Mouse (Mus musculus): ENCODE measurements around the gene Fam189a1. TPM values are rescaled to one million over a fixed set of nuclear protein-coding genes. Genes with fewer than 3 reads are reported as not detected.
A peak's percentile ranks its signal among the peaks of the same experiment; 100 is the strongest.

Gene Fam189a1
- total RNA-seq, 2 experiments from 2014 or later, result 0.50 to 0.80 TPM

DNA sequence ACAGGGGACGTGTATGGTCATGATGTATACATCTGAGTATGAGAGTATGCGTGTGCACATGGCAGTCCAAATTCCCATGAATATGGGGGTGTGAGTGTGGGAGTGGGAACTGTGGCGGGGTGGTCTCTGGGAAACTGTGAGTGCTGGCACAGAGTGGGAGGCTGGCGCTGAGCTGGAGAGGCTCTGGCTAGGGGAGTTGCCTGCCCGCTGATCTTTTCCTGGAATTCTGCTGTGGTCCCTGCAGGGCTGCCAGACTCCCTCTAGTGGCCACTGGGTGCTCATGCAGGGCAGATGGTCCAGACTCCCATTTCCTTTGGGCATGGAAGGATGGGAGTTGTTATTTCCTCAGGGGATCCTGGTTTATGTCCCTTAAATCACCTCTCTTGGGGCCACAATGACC is 404.9 kb downstream of the Fam189a1 start:
- peak; percentile 42 to 48 for DNase-seq (ENCODE audit: low spot score in 2 of 2)

DNA sequence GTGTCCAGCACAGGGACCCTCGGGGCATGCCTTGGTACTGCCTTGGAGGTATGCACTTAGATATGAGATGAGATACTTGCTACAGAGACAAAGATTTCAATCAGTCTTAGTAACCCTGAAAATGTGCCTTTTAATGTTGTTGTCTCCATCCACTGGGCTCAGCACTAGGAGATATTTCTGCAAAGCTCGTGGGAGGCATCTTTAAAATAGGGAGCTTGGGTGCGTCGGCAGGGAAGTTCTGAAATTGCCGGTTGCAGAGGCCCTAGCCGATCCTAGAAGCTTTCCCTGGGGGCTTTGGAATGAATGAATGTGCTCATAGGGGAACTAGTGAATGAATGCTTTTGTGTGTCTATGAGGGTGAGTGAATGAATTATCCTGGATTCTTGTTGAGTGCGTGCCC is 412.8 kb downstream of the Fam189a1 start:
- DNase-seq (ENCODE audit: low spot score in 2 of 2), result no peak

DNA sequence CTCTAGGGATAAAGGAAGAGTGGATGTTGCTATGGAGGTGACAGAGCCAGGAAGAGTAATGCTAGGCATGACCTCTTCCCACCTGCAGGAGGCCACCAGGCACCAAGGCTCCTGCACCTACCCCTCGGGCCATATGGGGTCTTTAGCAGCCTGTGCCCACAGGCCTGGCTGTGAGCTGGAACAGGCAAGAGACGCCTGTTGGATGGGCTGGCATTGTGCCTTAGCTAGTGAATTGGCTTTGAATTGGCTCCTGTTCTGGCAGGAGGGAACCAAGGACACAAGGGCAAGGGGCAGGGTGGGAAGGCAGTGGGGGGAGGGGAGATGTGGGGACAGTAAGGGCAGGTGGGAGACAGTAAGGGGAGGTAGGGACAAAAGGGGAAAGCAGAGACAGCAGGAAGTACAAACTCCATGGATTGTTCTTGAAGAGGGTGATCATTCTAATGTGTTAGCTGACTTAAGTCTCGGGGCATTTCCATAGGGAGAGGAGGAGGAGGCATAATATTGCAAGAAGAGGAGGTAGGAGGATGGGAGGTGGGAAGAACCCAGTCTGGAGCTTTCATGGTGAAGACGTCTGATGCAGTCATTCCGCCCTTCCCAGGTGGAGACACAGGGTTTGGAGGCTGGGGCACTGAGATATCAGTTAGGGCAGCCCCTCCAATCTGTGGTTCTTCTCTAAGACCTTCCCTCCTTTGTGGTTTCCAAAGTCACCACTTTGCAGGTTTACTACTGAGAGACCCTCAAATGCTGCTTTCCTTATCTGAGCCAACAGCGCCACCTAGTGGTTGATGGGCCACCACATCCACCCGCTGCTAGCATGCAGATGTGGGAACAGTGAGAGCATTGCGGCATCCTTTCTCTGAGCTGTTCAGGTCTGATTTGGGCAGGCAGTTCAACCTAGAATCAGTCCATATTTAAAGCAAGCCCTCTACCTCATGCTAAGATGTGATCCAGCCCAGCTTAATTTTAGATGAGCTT is 414.8 kb downstream of the Fam189a1 start:
- peak; percentile 66 to 69 for DNase-seq (ENCODE audit: low spot score in 2 of 2)

DNA sequence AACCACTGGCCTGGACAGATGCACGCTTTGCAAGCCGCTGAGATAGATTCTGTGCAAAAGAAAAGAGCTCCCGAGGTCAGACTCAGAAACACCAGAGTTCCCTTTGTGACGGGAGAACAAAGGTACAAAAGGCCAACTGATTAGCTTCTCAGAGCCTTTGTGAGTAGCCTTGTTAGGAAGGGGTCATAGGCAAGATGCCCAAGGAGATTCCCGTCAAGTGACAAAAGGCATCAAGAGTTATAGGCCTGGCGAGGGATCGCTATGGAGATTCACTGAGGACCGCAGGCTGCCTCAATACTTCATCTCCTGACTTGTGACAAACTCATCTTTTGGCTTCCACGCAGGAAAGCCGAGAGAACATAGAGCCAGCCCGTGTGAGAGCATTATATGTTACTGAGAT is 417.2 kb downstream of the Fam189a1 start:
- no peak for DNase-seq (ENCODE audit: low spot score in 2 of 2)

DNA sequence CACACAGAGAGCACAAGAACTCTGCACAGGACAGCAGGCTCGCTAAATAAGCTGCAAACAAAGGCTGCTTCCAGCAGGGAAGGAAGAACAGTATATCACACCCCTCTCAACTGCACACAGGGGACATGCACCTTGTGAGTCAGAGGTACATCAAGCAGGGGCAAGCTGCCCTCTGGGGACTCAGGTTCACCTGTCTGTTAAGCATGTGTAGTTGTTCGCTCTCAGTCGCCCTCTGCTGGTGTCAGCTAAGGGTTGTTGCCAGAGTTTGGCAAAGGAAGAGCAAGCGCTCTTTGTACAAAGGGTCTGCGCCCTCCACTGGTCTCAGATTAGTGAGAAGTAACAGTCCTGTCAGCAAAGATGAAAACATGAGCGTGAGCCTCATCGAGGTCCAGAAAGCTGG is 426.6 kb downstream of the Fam189a1 start:
- no peak for DNase-seq (ENCODE audit: low spot score in 2 of 2)

GRCm38 (mm10) chr7:64728816-64729215 is 427.6 kb downstream of the Fam189a1 start:
- DNase-seq (ENCODE audit: low spot score in 2 of 2), result no peak

GRCm38 (mm10) chr7:64728181-64728591 is 428.2 kb downstream of the Fam189a1 start:
- no peak for DNase-seq (ENCODE audit: low spot score in 2 of 2)

GRCm38 (mm10) chr7:64725967-64726695 is 430.2 kb downstream of the Fam189a1 start:
- DNase-seq (ENCODE audit: low spot score in 2 of 2), result no peak

GRCm38 (mm10) chr7:64724409-64724808 is 432.0 kb downstream of the Fam189a1 start:
- DNase-seq (ENCODE audit: low spot score in 2 of 2), result no peak

DNA sequence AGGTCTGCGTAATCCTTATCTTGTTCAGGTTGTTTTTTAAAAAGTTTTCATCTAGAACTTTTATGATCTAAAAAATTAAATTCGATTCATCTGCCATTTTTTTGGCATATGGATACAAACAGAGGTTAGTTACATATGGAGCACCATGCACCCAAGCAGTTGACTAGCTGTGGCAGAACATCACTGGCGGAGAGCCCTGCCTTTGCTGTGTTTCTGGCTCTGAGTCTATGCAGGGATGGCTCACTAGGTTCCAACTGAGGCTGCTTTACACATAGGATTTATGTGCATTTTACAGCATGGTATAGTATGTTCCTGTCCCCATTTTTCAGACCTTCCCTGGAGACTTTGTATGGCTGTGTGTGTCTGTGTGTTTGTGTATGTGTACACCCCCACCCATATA is 433.1 kb downstream of the Fam189a1 start:
- no peak for DNase-seq (ENCODE audit: low spot score in 2 of 2)

DNA sequence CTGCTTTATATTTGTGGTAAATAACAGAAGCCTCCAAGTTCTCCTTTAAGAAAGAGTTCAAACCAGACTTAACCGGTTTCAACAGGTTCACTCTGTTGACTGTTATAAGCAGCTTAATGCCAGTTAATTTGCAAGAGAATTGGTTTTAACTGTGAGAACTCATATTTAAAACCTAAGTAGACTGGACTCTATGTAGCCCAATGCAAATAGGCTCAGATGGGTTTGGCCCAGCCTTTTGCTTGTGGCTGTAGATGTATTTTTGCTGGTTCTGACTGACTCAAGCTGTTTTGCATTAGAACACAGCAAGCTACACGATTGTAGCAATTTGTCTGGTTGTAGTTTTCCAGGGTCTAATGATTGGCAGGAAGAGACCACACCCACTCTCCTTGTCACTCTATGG is 440.1 kb downstream of the Fam189a1 start:
- DNase-seq (ENCODE audit: low spot score in 2 of 2), result no peak

GRCm38 (mm10) chr7:64709520-64710262 is 446.7 kb downstream of the Fam189a1 start:
- DNase-seq (ENCODE audit: low spot score in 2 of 2), result no peak

- no peak for DNase-seq (ENCODE audit: low spot score in 2 of 2)
Observed at GRCm38 (mm10) chr7:64708176-64708575, 448.2 kb downstream of the Fam189a1 start.

Small RNA genes lying within 50 kb of the gene (microRNA-seq; reads per million reads assigned to microRNA genes)
- 0 reads per million in 2 experiments for gene Gm25249 (ENCODE audit: borderline number of aligned reads in 2 of 2)
